Mouse (Mus musculus): ENCODE measurements at regions not wholly inside any gene's neighbourhood (a gene's known extent, or its start where the extent isn't known, plus 50 kb on each side); places are given as distances from the start of the nearest gene placed in this dataset.

DNA sequence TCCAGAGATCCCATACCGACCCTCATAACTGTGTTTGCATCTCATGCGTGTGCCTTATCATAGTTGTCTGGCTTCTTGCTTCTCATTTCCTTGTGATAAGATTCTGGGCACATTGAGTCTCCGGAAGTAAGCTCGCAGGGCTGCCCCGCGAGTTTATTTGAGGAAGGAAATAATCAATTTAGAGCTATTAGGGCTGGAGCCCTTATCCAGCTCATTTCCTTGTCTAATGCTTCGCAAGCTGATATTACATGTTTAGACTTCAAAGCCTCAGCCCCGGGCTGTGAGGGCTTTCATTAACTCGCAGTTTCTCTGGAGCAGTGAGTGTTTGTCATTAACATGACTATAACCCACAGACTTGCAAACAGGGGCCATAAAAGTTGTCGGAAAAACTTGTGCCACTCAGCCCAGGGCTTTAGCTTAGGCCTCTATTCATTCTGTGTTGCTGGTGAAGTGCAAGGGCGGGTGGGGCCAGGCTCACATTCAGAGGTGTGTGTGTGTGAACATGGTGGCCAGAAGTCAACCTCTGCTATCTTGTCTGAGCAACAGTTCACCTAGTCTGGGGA is 251.0 kb upstream of the Gm5148 start:
- DNase-seq (ENCODE audit: low read depth), result no peak

DNA sequence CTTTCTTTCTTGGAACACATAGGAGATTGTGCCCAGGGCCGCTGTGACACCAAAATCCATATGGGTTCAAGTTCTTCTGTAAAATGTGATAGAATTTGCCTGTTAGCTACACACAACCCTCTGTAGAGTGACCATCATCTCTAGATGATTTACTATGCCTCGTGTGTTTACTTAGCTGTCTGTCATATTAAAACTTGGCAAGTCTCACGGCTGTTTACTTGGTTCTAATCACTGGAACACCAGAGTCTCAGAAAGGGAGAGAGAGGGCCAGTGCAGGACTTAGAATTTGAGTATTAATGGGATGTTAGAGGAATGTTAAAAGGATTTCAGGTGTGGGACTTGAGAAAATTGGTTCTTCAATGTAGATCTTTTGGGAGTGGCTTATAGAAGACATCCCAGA is 248.6 kb upstream of the Gm5148 start:
- DNase-seq (ENCODE audit: low read depth), result no peak

DNA sequence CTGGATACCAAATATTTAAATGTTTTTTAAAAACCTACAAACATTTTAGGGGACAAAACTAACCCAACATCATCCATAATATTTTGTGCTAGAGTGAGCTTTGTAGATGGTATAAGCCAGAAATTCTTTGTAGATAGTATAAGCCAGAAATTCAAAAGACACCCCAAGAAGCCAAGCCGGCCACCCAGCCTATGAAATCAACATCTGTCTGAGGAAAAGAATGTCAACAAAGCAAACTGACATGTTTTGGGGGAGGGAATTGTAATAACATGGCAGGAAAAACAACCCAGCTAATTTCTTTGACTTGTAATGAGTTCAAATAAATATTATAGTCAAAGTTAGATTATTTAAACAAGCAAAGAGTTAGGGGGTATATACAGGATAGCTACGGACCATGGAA is 246.9 kb upstream of the Gm5148 start:
- DNase-seq (ENCODE audit: low read depth), result no peak

DNA sequence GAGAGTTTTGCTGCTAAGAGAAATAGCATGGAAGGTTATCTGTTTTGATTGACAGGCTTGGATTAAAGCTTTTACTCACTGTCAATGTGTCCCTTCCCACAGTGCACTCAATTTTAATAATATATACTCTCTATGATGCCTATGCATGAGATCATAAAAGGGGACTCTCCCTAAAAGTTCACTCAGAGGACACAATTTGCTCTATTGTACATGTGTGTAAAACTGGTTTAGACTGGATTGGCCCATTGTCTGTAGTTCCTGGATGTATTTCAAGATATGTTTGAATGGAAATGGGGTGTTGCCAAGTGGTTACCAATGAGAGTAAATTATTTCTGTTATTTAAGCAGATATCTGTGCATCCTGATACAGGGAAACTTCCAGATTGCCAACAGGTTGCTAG is 244.4 kb upstream of the Gm5148 start:
- DNase-seq (ENCODE audit: low read depth), result no peak

DNA sequence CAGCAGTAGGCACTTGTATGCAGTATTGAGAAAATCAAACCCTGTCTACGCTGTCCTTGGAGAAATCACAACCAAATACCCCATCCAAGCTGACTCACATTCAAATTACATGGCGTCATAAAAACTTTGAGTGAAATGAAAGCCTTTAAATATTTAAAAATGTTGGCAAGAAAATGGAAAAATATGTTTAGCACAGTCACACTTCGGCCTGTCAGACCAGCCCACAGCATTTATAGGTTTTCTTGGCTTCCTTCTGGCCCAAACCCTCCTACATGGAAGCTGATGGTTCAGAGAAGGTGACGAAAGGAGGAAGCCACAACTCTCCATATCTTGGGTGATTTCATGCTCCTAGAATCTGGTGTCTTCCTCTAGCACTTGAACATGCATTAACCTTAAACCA is 240.9 kb upstream of the Gm5148 start:
- peak; percentile 54 for DNase-seq (ENCODE audit: low read depth)

DNA sequence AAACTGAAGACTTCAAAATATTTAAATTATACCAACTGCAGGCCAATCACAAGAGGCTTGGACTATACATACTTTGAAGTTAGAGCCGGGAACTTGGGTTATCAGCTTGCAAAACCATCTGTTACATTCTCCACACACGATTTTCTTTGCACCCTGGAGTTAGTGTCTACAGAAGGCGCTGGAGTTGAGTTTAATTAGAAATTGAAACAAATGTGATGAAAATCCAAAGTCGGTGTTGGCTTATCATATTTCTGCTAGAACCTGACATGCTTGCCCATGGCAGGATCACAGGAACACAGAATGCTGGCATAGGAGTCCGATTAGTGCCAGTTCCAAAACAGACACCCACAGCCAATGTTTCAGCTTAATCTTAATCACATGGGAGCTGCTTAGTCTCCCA is 239.8 kb upstream of the Gm5148 start:
- DNase-seq (ENCODE audit: low read depth), result no peak

DNA sequence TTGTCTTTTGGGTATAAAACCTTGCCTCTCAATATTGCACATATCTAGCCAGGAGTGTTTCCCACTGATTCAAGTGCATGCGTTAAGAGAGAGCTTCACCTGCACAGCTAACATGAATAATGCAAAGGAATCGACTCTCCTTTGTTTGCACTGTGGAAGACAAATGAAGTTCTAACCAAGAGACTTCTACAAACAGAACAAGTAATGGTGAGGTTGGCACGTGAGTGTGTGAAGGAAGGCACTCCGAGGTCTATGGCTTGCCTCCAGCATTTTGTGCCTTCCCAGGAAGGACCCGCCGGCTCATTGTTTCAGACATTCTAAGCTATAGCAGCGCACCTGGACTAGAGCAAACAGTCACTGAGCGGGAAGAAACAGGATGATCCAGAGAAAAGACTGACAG is 238.5 kb upstream of the Gm5148 start:
- no peak for DNase-seq (ENCODE audit: low read depth)

DNA sequence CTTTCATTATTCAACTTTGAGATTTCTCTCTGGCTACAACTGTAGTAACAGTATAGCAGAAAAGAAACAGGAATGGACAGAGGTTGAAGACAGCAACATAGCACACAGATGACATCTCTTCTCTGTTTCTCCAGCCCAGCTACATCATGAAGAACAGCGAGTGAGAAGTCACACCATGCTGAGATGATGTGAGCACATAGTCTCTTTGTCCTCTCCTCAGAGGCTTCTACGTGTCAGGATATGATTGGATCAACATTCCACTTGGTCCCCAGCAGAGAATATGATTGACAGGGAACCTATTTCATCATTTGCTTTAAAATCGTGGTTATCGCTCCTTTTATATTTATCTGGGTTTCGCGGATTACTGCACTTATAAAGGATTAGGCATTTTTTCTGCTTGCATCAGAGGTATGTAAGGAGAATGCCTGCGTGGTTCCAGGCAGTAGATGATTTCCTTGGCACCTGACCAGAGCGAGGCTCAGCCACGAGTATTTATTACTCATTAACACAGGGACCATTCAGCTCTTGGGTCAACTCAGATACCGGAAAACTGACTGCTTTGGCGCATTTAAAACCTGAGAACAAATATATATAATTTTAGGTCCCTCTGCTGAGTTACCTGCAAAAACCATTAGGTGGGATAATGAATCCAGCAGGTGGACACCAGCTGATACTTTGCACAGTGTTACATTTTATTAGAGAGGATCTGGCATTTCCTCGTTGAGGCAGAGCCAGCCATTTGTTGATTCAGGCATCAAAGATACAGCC is 237.9 kb upstream of the Gm5148 start:
- DNase-seq (ENCODE audit: low read depth), result peak; percentile 78

DNA sequence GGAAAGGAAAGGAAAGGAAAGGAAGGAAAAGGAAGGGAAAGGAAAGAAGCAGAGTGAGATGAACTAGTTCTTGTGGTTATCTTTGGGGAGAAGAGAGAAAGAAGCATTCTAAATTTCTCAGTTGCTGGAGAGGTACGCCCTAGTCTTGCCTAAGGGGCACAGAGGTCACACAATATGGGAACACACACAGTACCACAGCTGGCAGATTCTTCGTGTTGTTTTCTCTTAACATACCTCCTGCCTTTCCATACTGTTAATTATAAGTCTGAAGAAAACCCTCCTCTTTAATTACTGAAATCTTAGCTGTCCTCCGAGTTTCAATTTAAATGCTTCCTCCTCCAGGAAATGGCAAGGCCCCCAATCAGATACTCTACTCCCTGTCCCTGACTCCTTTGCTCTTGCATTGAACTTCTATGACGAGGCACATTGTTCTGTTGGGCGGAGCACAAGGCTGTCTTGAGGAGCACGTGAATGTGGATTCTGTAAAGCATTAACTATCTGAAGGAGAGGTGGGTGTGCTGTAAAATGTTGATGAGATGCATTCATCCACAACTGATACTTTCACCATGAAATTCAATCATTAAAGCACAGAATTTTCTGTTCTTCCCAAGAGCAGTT is 234.2 kb upstream of the Gm5148 start:
- DNase-seq (ENCODE audit: low read depth), result no peak

DNA sequence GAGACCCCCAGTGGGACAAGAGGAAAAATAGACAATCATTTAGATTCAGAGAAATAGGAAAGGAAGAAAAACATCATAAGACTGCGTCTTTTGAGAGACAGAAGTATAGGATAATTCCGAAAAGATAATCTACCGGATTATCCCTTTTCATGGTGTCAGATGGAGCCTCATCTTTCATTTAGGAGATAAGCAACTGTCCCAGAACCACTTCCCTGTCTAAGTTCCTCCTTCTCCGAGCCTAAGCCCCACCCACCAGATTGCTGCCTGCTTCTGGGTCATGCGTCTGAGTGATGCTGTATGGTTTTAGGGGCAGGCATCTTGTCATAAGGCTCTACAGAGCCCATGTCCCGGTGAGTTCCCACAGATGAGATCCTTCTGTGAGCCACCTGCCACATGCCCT is 232.3 kb upstream of the Gm5148 start:
- DNase-seq (ENCODE audit: low read depth), result no peak

DNA sequence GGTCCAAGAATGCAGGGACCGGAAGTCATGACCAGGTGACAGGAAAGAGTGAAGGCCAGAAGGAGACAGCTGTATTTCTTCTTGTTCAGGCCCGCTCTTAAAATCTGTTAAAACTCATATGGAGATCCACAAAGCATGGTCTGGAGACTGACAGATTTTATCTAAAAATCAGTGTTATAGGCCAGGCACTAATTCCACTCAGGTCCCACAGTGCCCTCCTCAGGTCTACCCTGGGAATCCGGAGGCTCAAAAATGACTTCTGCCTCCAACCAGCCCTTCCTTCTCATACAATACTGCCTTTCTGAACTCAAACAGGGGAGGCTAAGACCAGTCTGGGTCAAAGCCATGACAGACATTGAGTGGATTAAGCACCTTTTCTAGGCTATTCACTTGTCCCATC is 228.6 kb upstream of the Gm5148 start:
- peak; percentile 73 for DNase-seq (ENCODE audit: low read depth)

DNA sequence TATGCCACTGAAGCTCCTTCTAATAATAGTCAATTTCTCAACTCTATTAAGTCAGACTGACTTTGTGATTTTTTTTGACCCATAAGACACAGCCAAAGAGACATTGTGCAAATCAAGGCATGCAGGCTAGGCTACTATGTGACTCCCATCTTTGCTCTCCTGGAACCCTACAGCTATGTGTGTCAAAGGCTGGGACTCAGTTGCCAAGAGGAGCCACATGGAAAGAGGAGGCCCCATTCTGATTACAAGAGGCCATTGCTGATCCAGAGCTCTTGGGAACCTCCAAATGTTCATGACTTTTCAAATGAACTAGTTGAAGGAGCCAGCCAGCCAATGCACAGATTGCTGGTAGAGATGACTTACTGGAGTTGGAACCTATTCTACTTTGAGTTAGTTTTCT is 228.0 kb upstream of the Gm5148 start:
- no peak for DNase-seq (ENCODE audit: low read depth)

DNA sequence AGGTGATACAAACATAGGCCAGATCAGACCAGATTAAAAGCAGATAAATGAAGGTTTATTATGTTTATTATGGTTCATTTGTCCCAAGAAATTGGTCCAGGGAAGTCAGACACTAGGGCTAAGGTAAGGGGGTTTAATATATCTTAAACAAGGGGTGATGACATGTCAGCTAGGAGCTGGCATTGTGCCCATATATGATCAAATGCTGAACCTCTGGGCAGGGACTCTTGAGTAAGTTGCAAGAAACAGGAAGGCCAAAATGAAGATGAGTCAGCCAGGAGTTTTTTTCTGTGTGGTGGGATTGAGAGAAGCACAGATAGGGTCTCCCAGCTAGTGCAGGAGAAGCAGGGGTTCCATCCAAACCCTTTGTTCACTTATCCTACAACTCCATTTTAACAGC is 219.4 kb upstream of the Gm5148 start:
- no peak for DNase-seq (ENCODE audit: low read depth)

DNA sequence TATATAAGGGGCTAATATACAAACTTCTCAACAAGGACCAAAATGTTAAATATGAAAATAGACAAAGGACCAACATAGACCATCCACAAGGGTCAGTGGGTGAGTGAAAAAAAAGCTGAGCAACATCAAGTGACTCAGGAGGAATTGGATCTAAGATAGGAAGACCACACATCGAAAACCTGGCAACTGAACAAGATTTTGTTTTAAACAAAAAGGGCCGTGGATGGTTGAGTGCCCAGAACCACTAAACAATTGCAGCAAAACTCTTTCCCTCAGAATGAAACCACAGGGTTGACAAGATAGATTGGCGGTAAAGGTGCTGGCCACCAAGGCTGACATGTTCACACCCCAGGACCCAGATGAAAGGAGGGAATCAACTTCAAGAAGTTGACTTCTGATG is 215.7 kb upstream of the Gm5148 start:
- no peak for DNase-seq (ENCODE audit: low read depth)

DNA sequence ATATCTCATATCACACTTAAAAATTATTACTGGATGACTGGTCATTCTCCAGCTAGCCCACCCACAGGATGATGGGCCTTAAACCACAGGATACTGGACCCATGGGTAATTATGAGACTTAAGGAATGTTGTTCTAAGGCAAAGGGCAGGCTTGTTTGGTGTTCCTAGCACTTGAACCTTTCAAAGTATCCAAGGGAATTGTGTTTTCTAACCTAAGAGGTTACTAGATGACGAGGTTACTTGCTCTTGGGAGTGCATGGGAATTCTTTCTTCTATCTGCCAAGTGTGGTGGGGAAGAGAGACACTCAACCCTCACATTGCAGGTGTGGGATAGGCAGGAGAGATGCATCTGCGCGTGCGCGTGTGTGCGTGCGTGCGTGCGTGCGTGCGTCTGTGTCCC is 214.6 kb upstream of the Gm5148 start:
- no peak for DNase-seq (ENCODE audit: low read depth)

DNA sequence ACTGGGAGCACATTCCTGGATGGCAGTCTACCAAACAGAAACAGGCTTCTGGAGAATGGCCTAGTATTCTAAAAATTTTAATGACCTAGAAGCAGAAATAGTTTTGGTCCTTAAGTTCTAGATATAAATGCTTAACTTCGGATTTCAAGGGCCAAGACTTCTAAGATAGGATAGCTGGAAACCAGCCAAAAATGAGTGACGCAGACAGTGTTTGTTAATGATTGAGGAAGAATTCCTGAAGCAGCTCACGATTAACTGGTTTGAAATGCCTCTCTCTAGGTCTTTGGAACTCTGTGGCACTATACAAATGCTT is 213.9 kb upstream of the Gm5148 start:
- peak; percentile 78 for DNase-seq (ENCODE audit: low read depth)

DNA sequence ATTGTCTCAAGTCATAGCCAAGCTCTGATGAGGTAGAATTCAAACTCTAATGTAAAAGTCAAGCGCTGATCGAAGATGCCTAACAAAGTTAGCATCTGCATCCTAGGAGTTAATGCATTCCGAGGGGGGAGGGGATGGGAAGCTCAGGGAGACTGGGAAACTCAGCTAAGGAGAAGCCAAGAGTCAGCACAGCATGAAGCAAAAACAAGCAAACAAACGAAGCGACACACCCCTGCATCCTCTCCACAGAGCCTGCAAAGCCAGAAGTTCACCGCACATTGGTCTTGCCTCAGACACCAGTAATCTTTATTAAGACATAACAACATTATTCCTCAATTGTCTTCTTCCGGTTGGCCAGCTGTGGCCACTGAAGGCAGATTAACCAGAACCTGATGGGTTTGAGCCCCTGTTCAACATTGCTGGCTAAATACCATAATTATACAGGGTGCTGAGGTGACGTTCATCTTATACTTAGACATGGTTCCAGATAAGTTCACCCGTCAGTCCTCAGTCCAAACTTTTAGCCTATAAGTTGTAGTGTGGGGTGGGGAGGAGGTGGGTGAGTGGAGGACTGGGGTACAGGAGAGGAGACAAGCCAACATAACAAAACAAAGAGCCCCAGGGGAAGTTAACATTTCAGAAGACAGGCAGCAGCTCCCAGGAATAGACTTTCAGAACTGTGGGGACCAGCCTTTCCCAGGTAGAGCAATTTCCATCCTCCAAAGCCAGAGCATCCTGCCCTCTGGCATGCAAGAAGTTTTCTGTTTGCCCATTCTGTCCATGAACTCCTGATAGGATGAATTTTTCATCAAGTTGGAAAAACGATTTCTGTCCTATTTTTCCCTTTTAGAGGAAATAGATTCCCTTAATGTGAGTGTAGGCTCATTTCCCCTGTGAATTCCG is 213.3 kb upstream of the Gm5148 start:
- peak; percentile 11 for DNase-seq (ENCODE audit: low read depth)

DNA sequence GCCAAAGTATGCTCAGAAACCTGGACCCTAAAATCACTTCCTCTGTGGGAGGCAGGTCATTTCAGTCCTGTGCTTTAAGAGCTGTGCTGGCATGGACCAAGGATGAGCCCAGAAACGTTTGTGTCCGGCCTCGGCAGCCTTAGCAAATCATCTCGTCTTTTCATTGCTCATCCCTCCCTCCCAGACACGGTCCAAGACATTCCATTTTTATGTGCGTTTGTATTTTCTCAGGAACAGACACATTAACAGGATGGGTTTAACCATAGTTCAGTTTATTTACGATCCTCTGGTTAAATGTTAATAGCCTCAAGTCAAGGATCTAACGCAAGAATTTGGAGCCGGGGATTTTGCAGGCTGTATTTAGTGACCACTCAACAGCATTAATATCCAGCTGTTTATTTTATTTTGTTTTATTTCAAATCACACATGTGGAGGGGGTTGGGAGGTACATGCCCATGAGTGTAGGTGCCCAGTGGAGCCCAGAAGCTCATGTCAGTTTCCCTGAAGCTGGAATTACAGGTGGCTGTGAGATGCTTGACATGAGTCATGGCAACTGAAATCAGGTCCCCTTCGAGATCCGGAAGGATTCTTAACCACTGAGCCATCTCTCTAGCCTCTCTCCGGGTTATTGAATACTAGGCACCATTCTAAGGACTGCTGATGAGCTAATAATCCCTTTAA is 212.1 kb upstream of the Gm5148 start:
- peak; percentile 11 for DNase-seq (ENCODE audit: low read depth)

DNA sequence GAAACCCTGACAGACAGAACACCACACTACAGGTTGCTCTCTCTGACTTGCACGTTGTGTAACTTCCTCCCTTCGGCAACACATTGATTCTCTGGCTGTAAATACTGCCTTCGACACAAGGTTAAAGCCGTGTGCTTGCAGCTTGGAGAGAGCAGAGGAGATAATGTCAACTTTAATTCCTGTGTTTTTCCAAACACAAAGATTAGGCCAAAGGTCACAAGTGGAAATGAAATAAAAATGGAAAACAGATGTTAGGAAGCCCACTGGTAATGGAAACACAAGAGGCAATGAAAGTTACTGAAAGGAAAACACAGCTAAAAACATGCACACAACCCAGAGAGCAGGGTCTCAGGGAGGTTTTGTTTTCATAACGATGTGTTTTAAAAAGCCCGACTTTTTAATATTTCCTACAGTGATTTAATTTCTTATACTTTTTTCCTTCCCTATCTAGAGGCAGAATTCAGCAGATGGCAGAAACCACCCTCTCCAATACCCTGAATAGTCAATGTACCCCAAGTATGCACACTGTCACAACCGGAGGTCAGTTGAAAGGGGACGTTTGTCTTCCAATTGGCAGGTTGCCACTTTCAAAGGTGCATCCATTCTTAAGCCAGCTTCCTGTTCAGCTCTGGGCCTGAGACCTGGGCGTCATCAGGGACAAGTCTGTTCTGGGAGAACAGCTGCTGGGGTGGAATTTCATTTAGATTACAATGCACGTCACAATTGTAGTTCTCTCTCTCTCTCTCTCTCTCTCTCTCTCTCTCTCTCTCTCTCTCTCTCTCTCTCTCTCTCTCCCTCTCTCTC is 210.8 kb upstream of the Gm5148 start:
- DNase-seq (ENCODE audit: low read depth), result peak; percentile 60

DNA sequence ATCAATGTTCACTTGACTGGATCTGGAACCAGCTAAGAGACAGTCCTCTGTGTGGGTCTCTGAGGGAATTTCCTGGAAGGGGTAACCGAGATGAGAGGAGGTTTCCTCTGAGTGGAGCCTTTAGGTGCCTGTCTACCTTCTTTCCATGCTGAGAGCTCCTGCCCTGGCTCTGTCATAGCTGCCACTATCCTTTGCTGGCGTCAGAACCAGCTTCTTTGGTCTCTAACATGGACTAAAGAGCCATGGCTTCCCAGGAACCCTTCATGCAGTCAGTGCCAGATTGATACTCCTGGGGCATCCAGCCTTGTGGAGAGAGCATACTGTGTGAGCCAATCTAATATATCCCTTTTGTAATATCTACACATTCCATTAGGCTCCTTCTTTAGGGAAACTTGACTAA is 209.9 kb upstream of the Gm5148 start:
- DNase-seq (ENCODE audit: low read depth), result peak; percentile 9

DNA sequence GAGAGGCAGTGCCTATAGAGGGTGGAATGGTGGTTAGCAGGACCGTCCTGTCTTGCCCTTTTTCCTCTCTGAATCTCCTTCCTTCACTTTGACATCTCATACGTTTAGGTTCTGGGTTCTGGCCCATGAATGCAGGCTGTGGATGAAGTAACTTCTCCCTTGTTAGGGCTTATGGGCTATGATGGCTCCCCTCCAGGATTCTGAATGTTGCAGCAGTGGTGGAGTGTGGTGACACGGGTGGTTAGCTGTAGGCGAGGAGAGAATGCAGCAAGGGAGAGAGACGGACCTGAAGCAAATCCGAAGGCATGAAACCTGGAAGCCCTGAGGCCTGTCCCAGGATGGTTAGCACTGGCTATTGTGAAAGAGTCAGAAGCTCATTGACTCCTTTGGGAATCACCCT is 204.4 kb upstream of the Gm5148 start:
- no peak for DNase-seq (ENCODE audit: low read depth)
